Mouse (Mus musculus): Measurements from ENCODE around the gene Ccdc137.

DNA sequence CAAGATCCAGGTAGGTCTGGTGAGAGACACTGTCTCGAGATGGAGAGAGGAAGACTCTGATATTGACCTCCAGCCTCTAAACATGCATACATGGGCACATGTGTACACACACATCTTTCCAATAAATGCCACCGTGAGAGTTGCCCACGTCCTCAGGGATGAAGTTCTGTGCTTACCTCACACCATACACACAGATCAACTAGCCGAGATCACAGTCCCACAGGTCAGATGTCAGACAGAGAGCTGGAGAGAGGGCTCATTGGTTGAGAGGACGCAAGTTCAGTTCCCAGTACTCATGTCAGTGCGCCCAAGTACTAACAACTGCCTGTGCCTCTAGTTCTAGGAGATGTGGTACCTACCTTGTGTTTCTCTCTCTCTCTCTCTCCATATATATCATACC lies 43.1 kb downstream of the Ccdc137 start:
- TF ChIP-seq CTCF (IDR thresholded peaks at IDR 0.05; ENCODE audit: control insufficient read depth, insufficient read depth, insufficient read length) (no peak), MAX (IDR thresholded peaks at IDR 0.05) (no peak), MYOG (IDR thresholded peaks at IDR 0.05; ENCODE audit: control insufficient read depth, extremely low read depth, insufficient read length) (no peak), MYOD1 (IDR thresholded peaks at IDR 0.05; ENCODE audit: control insufficient read depth, insufficient read length, low read depth) (no peak), USF1 (IDR thresholded peaks at IDR 0.05; ENCODE audit: low read depth) (no peak), CEBPB (IDR thresholded peaks at IDR 0.05; ENCODE audit: low read depth) (no peak), FOSL1 (IDR thresholded peaks at IDR 0.05; ENCODE audit: insufficient read depth, low read length, poor library complexity, severe bottlenecking) (no peak)

Data from C2C12 (cell line).